In genomic region chr3:34198228-34198627, GRCm38 (mm10) we compare ENCODE assay signal across 9 mouse cellular contexts.
DNase-seq lines count a peak whose midpoint lies in the region; ATAC-seq lines count a peak whose summit lies in the region.
"Had no signal": no experiment of that assay in that cellular context is flagged by ENCODE, and none has a peak within 500 bp of the region (broad histone marks: within the 10 kb centered on the region; RNA-seq: fewer than 3 reads in every experiment).

No protein-coding gene starts in this region.

- ATAC-seq in forebrain, embryonic 13.5 days, result peak; percentile 17; the same call in 1 of the 2 replicates
- ATAC-seq in hindbrain, embryonic 11.5 days (ENCODE audit: low FRiP score), result 0 out of 2 replicates have a peak, but pooled peaks have one; percentile 19

- peaks cover 37% of the 10 kb centered on the region for H3K4me1 ChIP-seq in forebrain, embryonic 13.5 days
- no peaks in the 10 kb centered on the region for H3K4me1 ChIP-seq in hindbrain, embryonic 11.5 days (replicated peaks; ENCODE audit: control insufficient read depth, insufficient read depth, low read length)
- H3K4me1 ChIP-seq: lung, embryonic 15.5 days had no signal

- peak overlapping the region; percentile 57 for H3K4me2 ChIP-seq in forebrain, embryonic 13.5 days
- H3K4me2 ChIP-seq in hindbrain, embryonic 11.5 days (replicated peaks; ENCODE audit: low read depth, low read length), result no peak overlapping the region
- H3K4me2 ChIP-seq: lung, embryonic 15.5 days had no signal

- H3K9ac ChIP-seq in forebrain, embryonic 13.5 days, result peak overlapping the region; percentile 14; the same call in 1 of the 2 replicates
- H3K9ac ChIP-seq in hindbrain, embryonic 11.5 days (ENCODE audit: low read depth, low read length), result no peak overlapping the region
- H3K9ac ChIP-seq: lung, embryonic 15.5 days had no signal

- WGBS in forebrain, embryonic 13.5 days, result 31% methylated on average over 8 of the region's 8 CpGs
- WGBS in hindbrain, embryonic 11.5 days, result 31% methylated on average over 8 of the region's 8 CpGs

- no peaks in the 10 kb centered on the region for H3K36me3 ChIP-seq in forebrain, embryonic 13.5 days (ENCODE audit: poor library complexity, severe bottlenecking)
- H3K36me3 ChIP-seq in hindbrain, embryonic 11.5 days (ENCODE audit: control insufficient read depth, insufficient read depth, low read length), result no peaks in the 10 kb centered on the region
- H3K36me3 ChIP-seq: lung, embryonic 15.5 days had no signal

- H3K4me3 ChIP-seq in forebrain, embryonic 13.5 days, result peak overlapping the region; percentile 39
- no peak overlapping the region for H3K4me3 ChIP-seq in hindbrain, embryonic 11.5 days (ENCODE audit: low read depth, low read length)
- H3K4me3 ChIP-seq: lung, embryonic 15.5 days had no signal

- H3K27ac ChIP-seq in forebrain, embryonic 13.5 days, result no peak overlapping the region
- H3K27ac ChIP-seq in hindbrain, embryonic 11.5 days (ENCODE audit: low read depth, low read length), result no peak overlapping the region
- H3K27ac ChIP-seq: lung, embryonic 15.5 days had no signal

- H3K27me3 ChIP-seq in forebrain, embryonic 13.5 days, result no peaks in the 10 kb centered on the region
- H3K27me3 ChIP-seq in hindbrain, embryonic 11.5 days (ENCODE audit: control insufficient read depth, insufficient read depth, low read length), result no peaks in the 10 kb centered on the region

- peak; percentile 50 for DNase-seq in 3T3-L1 (ENCODE audit: low read depth, low spot score)
- DNase-seq in ES-CJ7 (ENCODE audit: low read depth, low spot score), result peak; percentile 46
- peak; percentile 62 for DNase-seq in hindbrain, embryonic 11.5 days (ENCODE audit: low spot score)
- peak; percentile 39 to 44 for DNase-seq in layer of hippocampus, postnatal 36 days
- DNase-seq in neural tube, embryonic 10.5 days (ENCODE audit: extremely low spot score, low spot score), result peak; percentile 20
- DNase-seq in yolk sac, embryonic 10.5 days (ENCODE audit: low spot score), result no peak
- no peak for DNase-seq in adrenal gland, adult 8-10 months

- no peaks in the 10 kb centered on the region for H3K9me3 ChIP-seq in forebrain, embryonic 13.5 days (replicated peaks)
- H3K9me3 ChIP-seq in hindbrain, embryonic 11.5 days (ENCODE audit: control insufficient read depth, low read length), result no peaks in the 10 kb centered on the region
- H3K9me3 ChIP-seq: lung, embryonic 15.5 days had no signal

Comparison
In these comparisons a context has a peak if more than half of its experiments do, and no peak if none do; other contexts are left out.
1. DNase-seq: peak in 3T3-L1 (single experiment), ES-CJ7 (single experiment), hindbrain, embryonic 11.5 days (single experiment), layer of hippocampus, postnatal 36 days (2 of 2) and neural tube, embryonic 10.5 days (single experiment); none in yolk sac, embryonic 10.5 days (single experiment) and adrenal gland, adult 8-10 months (single experiment).